Mouse (Mus musculus) spleen, adult 2 months (tissue): Measurements from ENCODE around the gene Fam234b. TPM values are rescaled to one million over a fixed set of nuclear protein-coding genes. Genes with fewer than 3 reads are reported as not detected.

Experiments used
- DNase-seq, 2 experiments: peaks; one replicate each; pipeline versions ENCODE4 v3.0.0 to v3.0.0-alpha.2; 2012 to 2021; ENCODE audit warnings: low spot score in 2 of 2, low read depth in 1 of 2
- H3K27ac ChIP-seq: fragments of 200-500 bp; 2 replicates; pipeline ENCODE4 v1.5.1; 2012; ENCODE audit warnings: low read length, inconsistent platforms; ENCODE audit not compliant: insufficient read depth
- H3K27me3 ChIP-seq: fragments of 200-500 bp; 2 replicates; pipeline ENCODE4 v1.6.1; 2012; ENCODE audit warnings: mild to moderate bottlenecking, moderate library complexity, low read length, inconsistent platforms; ENCODE audit not compliant: control insufficient read depth, insufficient read depth
- H3K36me3 ChIP-seq: fragments of 200-500 bp; 2 replicates; pipeline ENCODE4 v1.6.1; 2012; ENCODE audit warnings: mild to moderate bottlenecking, low read length, inconsistent platforms; ENCODE audit not compliant: control insufficient read depth, insufficient read depth
- H3K4me1 ChIP-seq: fragments of 200-500 bp; 2 replicates; pipeline ENCODE4 v1.6.1; 2011; ENCODE audit warnings: inconsistent platforms; ENCODE audit not compliant: control insufficient read depth, insufficient read depth, insufficient read length
- H3K4me3 ChIP-seq: fragments of 200-500 bp; 2 replicates; pipeline ENCODE4 v1.5.1; 2011; ENCODE audit warnings: mild to moderate bottlenecking, inconsistent platforms; ENCODE audit not compliant: insufficient read depth, insufficient read length; ENCODE audit errors: extremely low read depth
- CTCF ChIP-seq: fragments of 200-500 bp; IDR thresholded peaks from 2 replicates; pipeline ENCODE4 v1.5.1; 2011; ENCODE audit warnings: mild to moderate bottlenecking, inconsistent platforms; ENCODE audit not compliant: insufficient read depth, insufficient read length, insufficient replicate concordance; ENCODE audit errors: extremely low read depth
- POLR2A ChIP-seq: fragments of 200-500 bp; IDR thresholded peaks from 2 replicates; pipeline ENCODE4 v1.6.1; 2011; ENCODE audit warnings: low read depth, low read length, inconsistent platforms
- WGBS: fragments of 180-500 bp; shearing (Covaris S2); methylation state at CpG from one replicate; pipeline ENCODE4 v1.1.7; 2018; 5-methylcytosine and 5-hydroxymethylcytosine counted together
- polyA plus RNA-seq: library from polyadenylated mRNA; depleted of rRNA; stranded (reverse); fragments of >200 nt; gene quantifications from 2 replicates; pipeline ENCODE4 v1.2.3, GENCODE M21; 2012; rRNA removed

Fam234b gene
- polyA plus RNA-seq, 1 experiment = 16.3 TPM

- H3K4me3 ChIP-seq = no peak overlapping the region
- H3K4me1 ChIP-seq = no peaks in the 10 kb centered on the region; the same call in 1 of the 2 replicates
- WGBS = 78% methylated on average over 4 of the region's 4 CpGs
- no peaks in the 10 kb centered on the region for H3K36me3 ChIP-seq
- TF ChIP-seq CTCF (no peak), POLR2A (no peak)
- no peak overlapping the region for H3K27ac ChIP-seq
- no peak for DNase-seq
- no peaks in the 10 kb centered on the region for H3K27me3 ChIP-seq
Observed at GRCm38 (mm10) chr6:135292391-135292790, 94.6 kb downstream of the Fam234b start.

GRCm38 (mm10) chr6:135294150-135294549, 96.4 kb downstream of the Fam234b start:
- Histone ChIP-seq H3K4me1 (no peaks in the 10 kb centered on the region; the same call in 1 of the 2 replicates), H3K27me3 (no peaks in the 10 kb centered on the region), H3K4me3 (no peak overlapping the region), H3K27ac (no peak overlapping the region), H3K36me3 (no peaks in the 10 kb centered on the region)
- DNase-seq = no peak
- 85% methylated on average over 6 of the region's 6 CpGs for WGBS
- no peak for TF ChIP-seq CTCF
- no peak for TF ChIP-seq POLR2A

Other genes with a start within 250 kb of the Fam234b start
- 1.1 TPM in 2 replicates for gene Apold1, start 216.3 kb upstream of the Fam234b start, polyA plus RNA-seq
- gene Ddx47, start 186.4 kb upstream of the Fam234b start, polyA plus RNA-seq = 32.3 and 34.6 TPM in 2 replicates
- 0.21 TPM in 2 replicates for gene Gprc5a, start 132.3 kb upstream of the Fam234b start, polyA plus RNA-seq
- 0.09 and 0.25 TPM in 2 replicates for gene Gprc5d, start 79.7 kb upstream of the Fam234b start, polyA plus RNA-seq
- gene Hebp1, start within 50 bp of the Fam234b start, polyA plus RNA-seq = 52.5 and 53.8 TPM in 2 replicates
- 0.83 and 1.1 TPM in 2 replicates for gene Gsg1, start 56.4 kb downstream of the Fam234b start, polyA plus RNA-seq
- not detected in 2 replicates for gene Pbp2, start 112.4 kb downstream of the Fam234b start, polyA plus RNA-seq
- 10.5 and 18.1 TPM in 2 replicates for gene Emp1, start 164.6 kb downstream of the Fam234b start, polyA plus RNA-seq